Mouse (Mus musculus) 3134 (cell line): ENCODE results near the gene Taok3.

Experiments used
- DNase-seq: peaks from one replicate; pipeline ENCODE4 v3.0.0-alpha.2; 2011; ENCODE audit warnings: low spot score; ENCODE audit not compliant: insufficient read length; ENCODE audit errors: extremely low read depth

Gene Taok3

GRCm38 (mm10) chr5:117138295-117138988, 18.5 kb downstream of the Taok3 start:
- DNase-seq = no peak

GRCm38 (mm10) chr5:117139822-117140221, 19.9 kb downstream of the Taok3 start:
- no peak for DNase-seq

GRCm38 (mm10) chr5:117140374-117140773, 20.4 kb downstream of the Taok3 start:
- no peak for DNase-seq

GRCm38 (mm10) chr5:117143721-117144135, 23.8 kb downstream of the Taok3 start:
- DNase-seq = no peak

- DNase-seq = no peak
Observed at GRCm38 (mm10) chr5:117146165-117146564, 26.2 kb downstream of the Taok3 start.

DNA sequence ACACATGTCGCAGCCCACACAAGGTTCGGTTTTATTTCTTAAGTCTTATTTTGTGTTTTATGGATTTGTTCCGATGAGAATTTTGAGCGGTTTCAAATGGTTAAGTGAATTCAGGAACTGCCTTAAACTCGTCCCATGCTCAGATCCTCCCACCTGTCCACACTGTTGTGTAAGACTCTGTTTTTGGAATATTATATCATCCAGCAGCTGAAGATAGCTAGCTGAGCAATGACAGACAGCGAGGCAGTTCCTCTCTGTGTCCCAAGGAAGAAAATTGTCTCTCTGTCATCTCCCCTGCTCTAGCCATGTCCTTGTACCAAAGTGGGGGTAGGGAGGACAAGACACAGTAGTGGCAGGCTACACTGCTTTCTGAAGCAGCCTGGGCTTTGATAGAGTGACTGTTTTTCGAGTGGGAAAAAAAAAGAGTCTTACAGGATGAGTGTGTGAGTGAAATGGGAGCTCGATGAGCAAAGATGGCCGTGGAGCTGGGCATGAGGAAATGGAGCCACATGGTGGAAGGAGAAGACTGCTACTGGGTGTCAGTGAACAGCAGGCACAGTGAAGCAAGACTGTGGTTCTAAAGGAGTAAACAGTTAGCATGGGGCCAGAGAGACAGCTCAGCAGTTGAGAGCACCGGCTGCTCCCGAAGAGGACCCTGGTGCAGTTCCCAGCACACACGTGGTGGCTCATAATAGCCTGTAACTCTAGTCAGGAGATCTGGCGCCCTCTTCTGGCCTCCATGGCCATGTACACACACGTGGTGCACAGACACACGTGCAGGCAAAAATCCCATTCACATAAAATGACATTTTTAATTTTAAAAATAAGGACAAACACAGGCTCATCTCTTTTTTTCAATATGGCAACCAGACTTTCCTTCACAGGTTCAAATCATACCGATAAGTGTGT, 27.5 kb downstream of the Taok3 start:
- DNase-seq = no peak

DNA sequence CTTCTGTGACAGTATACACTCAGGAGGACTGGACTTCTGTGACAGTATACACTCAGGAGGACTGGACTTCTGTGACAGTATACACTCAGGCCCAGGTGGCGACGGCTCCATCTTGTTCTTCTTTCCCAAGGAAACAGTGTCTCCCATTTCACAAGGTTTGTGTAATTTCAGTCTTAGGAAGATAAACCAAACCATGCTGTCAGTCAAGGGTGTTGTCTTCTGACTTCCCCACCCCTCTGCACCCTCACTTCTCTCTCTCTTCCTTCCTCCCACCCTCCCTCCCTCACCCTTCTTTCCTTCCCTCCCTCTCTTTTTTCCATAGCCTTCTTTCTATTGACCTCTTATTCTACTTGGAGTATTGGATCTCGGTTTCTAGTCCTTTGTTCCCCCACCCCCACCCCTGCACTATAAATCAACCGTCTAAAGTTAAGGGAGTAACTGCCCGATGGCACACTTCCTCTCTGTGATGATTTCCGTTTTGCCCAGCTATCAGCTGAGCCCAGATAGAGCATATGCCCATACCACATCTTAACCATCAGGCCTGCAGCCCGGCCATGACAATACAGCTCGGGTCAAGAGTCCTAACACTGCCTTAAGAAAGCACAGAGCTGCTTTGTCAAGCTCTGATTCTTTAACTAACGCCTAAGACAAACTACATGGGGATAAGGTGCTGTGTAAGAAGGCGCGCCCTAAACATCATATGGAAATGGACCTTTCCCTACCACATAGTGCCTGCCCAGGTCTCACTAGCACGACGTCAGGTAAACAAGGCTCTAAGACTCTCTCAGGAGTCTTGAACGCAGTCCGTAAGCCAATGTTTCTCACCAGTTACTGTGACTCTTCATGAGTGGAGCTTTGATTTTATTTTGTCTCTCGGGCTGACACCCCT, 29.4 kb downstream of the Taok3 start:
- no peak for DNase-seq

GRCm38 (mm10) chr5:117150068-117150467, 30.1 kb downstream of the Taok3 start:
- no peak for DNase-seq

DNA sequence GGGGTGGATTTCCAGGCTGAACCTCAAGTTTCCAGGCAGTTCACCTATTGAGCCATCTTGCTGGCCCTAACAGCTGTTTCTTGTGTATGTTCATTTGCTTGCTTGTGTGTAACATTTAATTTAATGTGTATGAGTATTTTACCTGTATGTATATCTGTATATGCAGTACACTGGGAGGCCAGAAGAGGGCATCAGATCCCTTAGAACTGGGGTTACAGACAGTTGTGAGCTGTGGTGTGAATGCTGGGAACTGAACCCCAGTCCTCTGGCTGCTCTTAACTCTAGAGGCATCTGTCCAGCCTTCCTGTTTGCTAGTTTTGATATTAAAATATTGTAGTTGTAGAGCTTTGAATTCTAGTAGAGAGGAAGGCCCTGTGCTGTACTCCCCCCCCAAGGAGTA, 33.0 kb downstream of the Taok3 start:
- DNase-seq = no peak

DNA sequence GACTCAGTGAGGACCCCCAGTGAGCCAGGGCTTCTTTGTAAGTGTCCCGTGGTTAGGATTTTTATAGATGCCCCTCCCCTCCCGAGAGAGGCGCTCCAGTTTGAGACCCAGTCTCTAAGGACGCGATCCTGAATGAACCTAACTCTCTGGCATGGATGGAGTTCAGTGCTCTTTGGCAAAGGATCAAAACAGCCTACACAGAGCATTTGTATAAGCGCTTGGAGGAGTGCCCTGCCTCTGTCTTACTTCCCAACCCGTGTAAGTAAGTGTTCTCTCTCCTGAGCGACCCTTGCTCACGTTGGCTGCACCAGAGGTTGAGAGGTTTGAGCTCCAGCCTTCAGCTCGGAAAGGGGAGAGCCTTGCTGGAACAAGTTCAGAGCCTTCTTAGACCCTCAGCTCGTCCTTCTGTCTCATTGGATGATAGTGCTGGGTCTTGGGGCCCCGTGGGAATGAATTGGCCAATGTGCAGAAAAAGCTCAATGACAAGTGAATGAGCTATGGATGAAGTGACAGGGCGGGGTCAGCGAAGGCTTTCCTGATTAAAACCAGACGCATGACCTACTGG, 33.7 kb downstream of the Taok3 start:
- no peak for DNase-seq

DNA sequence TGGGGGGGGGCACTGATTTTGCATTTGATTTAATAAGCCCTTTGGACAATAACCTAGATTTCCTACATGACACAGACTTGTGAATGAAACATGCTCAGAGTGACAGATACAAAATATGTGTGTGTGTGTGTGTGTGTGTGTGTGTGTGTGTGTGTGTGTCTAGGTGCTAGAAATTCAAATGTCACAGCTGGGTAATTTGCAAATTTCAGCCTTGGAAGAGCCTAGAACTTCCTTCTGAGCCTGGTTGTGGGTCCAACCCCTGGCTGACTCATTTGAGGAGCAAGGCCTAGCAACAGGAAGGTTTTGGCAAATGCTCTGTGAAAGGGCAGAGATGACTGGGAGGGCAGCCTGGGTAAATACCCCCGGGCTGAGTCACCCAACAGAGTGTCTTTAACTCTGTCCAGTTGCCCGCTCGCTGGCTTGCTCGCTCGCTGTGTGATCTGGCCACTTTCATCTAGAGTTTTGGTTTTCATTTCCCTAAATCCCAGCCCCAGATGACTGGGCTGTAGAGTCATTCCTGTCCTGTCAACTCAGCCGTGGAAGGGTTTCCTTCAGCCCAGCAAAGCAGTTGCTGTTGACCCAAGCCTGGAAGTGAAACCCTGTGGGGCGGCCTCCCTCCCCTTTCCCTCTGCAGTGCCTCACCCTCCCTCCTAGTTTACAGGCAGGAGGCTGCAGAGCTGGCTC, 38.5 kb downstream of the Taok3 start:
- DNase-seq = peak; percentile 84

DNA sequence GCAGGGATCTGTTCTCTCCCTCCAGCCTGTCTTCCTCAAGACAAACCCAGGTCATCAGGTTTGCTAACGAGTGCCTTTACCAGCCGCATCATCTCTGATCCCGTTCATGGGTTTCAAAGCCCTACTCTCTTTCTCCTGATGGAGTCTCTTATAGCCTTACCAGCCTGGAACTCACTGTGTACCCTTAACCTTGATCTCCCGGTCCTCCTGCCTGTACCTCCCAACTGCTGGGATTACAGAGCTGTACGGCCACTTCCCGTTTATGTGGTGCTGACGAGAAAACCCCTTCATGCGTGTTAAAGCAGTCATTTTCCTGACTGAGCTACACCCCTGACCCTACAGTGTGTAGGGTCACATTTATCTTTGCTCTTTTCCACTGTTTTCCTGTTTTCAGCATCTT, 39.4 kb downstream of the Taok3 start:
- no peak for DNase-seq

DNA sequence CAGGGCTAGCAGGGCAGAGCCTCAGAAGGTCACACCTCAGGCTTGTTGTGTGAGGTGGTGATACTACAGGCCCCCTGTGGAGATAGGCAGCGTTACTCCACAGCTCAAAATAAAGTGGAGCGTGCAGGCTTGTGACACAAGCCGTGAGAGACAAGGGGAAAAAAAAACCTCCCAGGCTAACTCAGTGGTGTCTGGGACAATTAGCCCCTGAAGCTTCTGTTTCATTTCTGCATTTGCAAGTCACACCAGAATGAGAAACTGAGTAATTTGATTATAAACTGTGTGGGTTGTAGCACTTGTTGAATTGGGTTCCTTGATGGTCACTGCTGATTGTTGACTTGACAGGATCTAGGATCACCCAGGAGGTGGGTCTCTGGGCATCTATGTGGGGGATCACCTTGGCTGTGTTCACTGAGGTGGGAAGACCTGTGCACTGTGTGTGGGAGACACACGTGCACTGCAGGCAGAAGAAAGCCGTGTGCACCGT, 39.9 kb downstream of the Taok3 start:
- DNase-seq = no peak

DNA sequence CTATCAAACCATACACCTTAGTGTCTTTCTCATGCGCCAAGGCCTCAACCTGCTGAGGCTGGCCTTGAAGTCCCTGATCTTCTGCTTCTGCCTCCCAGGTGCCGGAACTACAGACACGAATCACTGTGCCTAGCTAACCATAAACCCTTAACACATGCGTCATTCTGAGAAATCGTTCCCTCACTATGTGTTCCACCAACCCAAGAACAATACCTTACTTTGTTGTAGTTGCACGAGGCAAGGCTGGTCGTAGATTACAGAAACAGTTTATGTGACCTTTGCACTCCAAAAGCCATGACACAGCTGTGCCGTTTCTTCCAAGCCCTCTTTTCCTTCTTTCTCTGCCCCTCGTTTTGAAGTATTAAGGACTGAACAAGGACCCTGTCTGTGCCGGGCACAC, 40.6 kb downstream of the Taok3 start:
- no peak for DNase-seq

GRCm38 (mm10) chr5:117163790-117164189, 43.9 kb downstream of the Taok3 start:
- no peak for DNase-seq

DNA sequence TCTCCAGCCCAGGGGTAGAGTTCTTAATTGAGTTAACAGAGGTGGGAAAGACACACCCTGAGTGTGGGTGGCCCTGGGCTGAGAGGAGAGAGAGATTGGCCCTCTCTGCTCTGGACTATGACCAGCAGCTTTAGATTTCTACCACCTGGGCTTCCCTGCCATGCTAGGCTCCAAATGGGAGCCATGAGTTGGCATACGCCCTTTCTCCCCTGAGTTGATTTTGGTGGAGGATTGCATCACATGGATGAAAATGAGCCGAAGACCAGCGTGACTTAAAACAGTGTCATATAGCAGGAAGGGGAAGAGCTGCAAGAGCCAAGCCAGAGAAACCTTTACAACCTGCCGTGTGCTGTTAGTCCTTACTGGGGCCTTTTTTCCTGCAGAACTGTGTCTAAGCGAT, 44.6 kb downstream of the Taok3 start:
- DNase-seq = peak; percentile 64

- DNase-seq = no peak
Observed at GRCm38 (mm10) chr5:117164923-117165322, 45.0 kb downstream of the Taok3 start.

GRCm38 (mm10) chr5:117165946-117166345, 46.0 kb downstream of the Taok3 start:
- DNase-seq = no peak

DNA sequence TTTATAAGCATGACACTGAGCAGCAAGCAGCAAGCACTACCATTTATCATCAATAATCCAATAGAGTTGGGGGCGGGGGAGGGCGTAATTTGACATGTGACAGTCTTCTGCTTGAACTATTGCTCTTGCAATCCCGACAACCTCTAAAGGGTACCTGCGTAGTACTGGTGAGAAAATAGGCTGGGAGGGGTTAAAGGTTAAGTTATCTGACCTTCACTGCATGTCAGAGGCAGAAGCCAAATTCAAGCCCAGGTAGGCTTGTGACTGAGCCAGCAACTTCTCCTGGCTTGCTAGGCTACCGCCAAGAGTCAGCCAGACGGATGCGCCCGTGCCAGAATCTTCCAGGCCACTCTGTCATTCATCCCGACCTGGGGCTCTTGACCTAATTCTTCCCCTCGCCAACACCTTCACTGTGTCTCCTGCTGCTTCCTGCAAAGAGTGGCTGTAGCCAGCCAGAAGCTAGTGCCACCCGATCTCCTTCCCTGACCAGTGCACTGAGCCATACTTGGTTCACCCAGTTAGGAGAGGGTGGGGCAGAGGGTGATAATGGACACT, 47.0 kb downstream of the Taok3 start:
- DNase-seq = no peak
